Mouse (Mus musculus) thymus, postnatal 25 days (tissue): ENCODE results near the gene Erf.
A peak's percentile ranks its signal among the peaks of the same experiment; 100 is the strongest.

Source experiments
- DNase-seq: peaks from one replicate; pipeline ENCODE4 v3.0.0; 2022

Erf gene

DNA sequence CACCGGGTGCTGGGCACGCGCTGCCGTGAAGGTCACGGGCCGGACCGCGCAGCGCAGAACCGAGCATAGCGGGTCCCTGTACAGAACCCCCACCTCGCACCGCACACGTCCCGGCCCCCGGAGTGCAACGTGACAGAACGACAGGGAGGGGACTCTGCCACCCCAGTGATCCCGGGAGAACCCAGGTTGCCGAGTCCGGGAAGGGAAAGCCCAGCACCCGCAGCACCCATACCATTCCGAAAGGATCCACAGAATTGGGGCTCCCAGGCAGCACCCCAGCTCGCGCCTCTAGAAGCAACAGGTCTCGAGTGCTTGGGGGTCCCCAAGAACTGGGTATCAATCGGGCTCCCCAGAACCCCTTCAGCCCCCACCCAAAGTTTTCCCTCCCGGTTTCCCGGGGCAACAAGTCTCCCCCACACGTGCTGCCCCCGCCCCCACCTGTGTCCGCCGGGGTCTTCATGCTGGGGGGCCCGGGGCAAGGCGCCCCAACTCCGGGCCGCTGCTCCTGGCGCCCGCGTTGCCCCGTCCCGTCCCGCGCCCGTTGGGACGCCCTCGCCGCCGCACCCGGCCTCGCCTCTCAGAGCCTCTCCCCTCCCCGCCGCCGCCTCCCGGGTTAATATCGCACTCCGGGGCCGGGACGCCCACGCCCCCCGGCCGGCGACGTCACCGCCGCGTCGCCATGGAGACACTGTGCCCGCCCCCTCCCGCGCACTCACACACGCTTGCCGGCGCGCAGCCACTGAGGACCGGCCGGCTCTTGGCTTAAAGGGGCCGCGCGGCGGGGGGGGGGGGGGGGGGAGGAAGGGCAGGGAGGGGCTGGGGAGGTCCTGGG, at the start of gene Erf:
Gene Erf (minus strand): TSS at position 621 of the 832 bp plus-strand sequence.
- peak; percentile 95 for DNase-seq

DNA sequence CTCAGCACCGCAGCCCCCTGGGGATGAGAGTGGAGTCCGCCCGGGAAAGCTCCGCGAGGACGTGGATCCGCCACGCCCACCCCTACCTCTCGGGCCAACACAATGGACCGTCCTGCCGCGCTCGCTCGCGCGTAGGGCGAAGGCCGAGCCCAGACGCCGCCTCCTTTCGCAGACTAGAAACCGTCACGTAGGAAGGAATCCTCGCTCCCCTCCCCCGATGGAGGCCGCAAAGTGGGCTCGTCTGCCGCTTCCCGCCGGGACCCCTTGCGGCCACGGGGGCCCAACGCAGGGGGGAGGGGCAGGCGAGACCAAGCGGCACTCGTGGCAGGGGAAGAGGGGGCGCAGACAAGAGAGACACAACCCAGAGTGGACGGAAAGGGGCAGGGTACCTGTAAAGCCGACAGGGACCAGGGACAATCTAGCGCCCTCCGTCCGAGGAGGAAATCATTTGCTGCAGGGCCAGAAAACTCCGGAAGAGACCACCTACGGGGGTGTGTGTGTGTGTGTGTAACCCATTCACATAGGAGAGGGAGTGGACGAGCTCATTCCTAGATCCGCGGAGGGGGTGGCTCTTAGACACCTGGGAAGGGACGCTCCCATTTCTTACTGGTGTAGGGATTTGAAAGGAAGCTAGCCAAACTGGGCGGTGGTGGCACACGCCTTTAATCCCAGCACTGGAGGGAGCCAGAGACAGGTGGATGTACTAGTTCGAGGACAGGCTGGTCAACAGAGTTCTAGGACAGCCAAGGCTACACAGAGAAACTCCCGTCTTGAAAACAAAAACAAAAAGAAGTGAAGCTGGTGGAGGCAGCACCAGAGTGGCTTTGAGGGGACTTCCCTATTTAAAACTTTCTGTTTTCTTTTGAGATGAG, 47.1 kb upstream of the Erf start, which contains the start of gene Pafah1b3:
Gene Pafah1b3 (minus strand): TSS at position 533 of the 872 bp plus-strand sequence.
- DNase-seq, result peak; percentile 89

DNA sequence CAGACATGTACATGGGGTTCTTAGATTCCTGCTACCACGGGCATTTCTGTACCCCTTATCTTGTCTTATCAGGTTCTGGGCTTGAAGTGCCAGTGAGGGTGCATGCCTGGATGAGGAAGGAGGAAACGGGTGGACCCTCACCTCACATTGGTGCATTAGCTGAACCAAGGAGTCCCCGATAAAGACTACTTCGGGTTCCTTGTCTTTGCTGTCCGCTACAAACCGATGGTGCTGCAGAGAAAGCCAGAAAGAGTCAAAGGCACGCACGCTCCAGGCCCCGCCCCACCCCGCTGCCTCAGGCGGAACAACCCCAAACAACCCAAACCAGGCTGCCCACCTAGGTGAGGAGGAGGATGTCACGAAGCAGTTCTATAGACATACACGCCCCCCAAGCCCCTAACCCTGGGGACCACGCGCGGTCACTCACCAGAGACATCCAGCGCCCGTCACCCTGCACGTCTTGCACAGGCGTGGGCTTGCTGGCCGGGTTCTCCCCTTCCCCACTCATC, 46.4 kb upstream of the Erf start:
- DNase-seq, result peak; percentile 65

DNA sequence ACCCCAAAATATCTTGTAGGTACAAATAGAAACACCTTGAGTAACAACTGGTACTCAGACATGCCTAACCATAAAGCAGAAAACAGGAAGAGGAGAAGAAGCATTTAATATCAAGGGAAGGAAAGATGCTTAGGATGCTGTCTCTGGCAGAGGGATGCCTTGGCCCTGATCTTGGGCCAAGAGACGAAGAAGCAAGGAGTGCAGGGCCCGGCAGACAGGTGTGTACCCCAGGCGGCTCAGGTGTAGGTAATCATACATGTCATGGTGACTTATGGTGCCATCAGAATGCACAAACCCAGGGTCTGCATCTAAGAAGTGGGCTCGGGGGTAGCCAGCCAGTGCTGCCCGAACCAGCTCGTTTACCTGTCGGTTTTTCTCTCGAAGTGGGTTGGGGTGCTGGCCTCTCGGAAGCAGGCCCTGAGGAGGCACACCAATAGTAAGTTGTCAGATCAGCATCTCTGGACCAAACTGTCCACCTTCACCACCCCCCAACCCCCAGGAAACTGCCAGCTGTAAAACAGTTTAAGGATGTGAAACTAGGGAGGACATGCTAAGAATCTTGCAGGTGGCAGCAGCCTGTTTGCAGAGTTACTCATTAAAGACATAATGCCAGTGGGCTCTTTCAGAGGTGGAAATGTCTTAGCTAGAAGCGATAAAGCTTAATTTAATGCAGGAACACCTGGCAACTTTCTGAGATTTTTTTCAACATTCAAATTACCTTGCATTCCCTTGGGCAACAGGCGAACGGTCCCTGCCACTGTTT, 44.6 kb upstream of the Erf start:
- DNase-seq, result no peak

DNA sequence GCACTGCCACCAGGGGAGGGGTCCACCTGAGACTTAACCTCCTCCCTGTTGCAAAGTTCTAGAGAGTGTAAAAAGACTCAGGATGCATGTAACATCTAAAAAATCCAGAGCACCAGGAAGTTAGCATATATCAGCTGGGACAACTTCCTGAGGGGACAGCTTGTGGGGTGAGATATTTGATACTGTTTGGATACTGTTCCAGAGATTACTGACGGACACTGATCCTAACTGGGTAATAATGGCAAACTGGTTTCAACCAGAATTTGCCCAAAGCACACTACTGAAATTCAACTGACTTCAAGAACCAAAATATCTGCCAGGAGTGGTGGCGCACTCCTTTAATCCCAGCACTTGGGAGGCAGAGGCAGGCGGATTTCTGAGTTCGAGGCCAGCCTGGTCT, 43.9 kb upstream of the Erf start:
- no peak for DNase-seq

DNA sequence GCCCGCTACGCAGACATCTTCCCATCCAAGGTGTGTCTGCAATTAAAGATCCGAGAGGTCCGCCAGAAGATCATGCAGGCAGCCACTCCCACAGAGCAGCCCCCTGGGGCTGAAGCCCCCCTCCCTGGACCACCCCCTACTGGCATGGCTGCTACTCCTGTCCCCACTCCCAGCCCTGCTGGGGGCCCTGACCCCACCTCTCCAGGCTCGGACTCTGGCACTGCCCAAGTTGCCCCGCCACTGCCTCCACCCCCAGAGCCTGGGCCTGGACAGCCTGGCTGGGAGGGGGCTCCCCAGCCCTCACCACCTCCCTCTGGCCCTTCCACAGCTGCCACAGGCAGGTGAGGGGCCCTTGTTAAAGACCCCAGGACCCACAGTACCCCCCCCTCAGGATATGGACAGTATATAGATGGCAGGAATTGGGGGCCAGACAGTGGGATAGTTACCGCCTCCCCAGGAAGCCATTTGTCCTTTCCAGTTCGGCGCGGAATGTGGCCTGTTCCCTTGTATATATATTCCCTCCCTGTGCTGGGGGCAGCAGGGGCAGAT, 42.7 kb upstream of the Erf start:
- DNase-seq, result no peak

DNA sequence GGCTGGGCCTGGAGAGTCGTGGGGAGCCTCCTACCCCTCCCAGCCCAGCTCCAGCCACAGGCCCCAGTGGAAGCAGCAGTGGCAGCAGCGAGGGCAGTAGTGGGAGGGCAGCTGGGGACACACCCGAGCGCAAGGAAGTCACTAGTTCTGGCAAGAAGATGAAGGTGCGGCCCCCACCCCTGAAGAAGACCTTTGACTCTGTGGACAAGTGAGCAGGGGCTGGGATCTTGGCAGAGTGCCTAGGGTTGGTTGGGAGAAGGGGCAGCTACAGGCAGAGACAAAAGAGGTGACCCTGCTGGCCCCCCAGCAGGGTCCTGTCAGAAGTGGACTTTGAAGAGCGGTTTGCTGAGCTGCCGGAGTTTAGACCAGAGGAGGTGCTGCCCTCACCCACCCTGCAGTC, 41.5 kb upstream of the Erf start:
- DNase-seq, result no peak

DNA sequence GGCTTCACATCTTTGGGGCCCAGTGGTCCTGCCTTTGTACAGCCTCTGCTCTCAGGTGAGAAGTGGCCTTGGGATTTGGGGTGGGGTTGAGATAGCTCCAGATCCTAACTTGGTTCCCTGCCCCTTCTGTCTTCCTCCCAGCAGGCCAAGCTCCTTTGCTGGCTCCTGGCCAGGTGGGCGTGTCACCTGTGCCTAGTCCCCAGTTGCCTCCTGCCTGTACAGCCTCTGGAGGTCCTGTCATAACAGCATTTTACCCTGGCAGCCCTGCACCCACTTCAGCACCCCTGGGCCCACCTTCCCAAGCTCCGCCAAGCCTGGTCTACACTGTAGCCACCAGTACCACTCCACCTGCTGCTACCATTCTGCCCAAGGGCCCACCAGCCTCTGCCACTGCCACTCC, 40.4 kb upstream of the Erf start:
- DNase-seq, result no peak

DNA sequence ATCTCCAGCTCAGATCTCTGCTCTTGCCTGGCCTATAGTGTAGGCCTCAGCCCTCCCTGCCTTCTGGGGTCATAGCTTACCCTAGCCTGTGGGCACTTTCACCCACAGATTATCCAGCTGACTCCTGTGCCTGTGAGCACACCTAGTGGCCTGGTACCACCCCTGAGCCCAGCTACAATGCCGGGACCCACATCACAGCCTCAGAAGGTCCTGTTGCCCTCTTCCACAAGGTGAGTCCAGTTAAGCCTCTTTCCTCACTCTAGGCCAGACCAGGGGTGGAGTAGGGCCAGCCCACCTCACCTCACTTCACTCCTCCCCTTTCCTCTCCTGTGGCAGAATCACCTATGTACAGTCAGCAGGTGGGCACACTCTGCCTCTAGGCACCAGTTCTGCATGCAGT, 39.9 kb upstream of the Erf start:
- DNase-seq, result no peak

DNA sequence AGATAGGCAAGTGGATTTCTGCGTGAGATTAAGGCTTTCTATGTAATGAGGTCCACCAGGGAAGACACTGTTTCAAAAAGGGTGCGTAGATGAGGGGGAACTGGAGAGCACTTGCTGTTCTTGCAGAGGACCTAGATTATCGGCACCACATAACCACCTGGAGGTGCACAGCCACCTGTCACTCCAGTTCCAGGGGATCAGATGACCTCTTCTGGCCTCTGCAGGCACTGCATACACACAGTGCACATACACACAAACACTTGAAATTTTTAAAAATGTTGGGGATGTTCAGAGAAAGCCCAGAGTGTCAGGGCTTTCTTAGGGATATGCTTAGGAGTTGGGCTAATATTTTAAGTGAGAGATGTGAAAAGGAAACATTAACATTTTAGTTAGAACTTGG, 39.4 kb upstream of the Erf start:
- no peak for DNase-seq

DNA sequence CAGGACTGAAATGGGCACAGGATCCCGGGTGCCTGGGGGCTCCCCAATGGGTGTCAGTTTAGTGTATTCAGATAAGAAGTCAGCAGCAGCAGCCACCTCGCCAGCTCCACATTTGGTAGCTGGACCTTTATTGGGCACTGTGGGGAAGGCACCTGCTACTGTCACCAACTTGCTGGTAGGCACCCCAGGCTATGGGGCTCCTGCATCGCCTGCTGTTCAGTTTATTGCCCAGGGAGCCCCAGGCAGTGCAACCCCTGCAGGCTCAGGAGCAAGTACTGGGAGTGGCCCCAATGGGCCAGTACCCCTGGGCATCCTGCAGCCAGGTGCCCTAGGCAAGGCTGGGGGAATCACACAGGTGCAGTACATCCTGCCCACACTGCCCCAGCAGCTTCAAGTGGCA, 38.2 kb upstream of the Erf start:
- DNase-seq, result no peak

DNA sequence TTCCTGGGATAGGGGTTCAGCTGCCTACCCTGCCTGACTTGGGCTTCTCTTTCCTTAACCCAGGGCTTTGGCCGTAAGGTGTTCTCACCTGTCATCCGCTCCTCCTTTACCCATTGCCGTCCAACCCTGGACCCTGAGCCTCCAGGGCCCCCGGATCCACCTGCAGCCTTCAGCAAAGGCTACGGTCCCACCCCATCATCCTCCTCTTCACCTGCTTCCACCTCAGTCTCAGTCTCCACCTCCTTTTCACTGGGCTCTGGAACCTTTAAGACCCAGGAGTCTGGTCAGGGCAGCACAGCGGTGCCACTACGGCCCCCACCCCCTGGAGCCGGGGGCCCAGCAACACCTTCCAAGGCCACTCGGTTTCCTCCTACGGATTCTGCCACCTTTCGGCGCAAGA, 37.5 kb upstream of the Erf start:
- no peak for DNase-seq

DNA sequence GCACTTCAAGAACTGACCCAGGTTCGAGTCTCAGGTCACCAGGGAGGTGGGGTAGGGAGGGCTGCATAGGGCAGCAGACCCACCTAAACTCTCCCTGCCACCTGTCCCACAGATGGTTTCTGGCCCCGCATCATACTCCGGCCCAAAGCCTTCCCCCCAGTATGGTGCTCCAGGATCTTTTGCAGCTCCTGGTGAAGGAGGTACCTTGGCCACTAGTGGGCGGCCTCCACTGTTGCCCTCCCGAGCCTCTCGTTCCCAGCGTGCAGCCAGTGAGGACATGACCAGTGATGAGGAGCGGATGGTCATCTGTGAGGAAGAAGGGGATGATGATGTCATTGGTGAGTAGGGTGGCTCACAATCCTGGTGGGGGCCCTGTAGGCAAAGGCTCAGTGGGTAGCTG, 36.4 kb upstream of the Erf start:
- no peak for DNase-seq

DNA sequence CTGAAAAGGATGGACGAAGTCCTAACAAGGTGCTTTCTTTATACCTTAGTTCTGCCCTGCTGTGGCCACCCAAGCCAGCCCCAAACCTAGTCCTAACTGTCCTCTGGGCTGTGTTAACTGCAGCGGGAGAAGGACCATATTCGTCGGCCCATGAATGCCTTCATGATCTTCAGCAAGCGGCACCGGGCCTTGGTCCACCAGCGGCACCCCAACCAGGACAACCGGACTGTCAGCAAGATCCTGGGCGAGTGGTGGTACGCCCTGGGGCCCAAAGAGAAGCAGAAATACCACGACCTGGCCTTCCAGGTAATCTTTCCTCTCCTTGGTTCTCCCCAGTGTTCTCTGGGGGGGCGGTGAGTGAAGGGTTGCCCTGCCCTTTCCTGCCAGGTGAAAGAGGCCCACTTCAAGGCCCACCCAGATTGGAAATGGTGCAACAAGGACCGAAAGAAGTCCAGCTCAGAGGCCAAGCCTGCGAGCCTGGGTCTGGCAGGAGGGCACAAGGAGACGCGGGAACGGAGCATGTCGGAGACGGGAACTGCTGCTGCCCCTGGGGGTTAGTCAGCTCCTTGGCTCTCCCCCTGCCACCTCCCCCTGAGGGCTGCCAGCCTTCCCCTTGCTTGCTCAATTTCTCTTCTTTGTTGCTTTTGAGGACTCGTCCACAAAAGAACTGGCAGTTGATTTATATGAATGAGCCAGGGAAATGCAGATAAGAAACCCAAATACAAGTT, 35.1 kb upstream of the Erf start:
- DNase-seq, result no peak

DNA sequence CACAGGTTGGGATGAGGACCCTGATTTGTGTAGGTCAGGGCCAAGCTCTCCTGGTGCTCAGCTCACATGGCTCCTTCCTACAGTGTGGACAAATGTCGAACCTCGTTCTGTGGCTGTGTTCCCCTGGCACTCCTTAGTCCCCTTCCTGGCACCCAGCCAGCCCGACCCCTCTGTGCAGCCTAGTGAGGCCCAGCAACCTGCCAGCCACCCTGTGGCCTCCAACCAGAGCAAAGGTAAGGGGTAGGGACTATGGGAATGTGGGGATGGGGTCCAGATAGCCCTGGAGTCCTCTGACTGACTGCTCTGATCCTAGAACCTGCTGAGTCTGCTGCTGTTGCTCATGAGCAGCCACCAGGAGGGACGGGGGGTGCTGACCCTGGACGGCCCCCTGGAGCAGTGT, 34.2 kb upstream of the Erf start:
- DNase-seq, result no peak

DNA sequence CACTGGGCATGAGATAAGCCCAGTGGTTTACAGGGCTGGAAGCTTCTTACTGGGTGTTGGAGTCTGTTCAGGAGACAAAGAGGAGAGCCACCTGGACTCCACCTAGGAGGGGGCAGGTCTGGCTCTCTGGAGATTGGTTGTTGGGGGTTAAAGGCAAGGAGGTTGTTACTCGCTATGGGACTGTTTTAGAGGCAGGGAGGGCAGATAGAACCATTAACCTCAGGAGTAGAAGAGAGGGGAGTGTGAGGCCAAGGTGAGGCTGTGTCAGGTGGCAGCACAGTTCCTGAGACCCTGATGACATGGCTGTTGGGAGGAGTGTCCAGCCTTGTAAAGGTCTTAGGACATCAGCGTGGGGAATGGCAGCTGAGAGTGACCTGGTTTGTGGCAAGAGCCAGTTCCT, 33.6 kb upstream of the Erf start:
- DNase-seq, result no peak

DNA sequence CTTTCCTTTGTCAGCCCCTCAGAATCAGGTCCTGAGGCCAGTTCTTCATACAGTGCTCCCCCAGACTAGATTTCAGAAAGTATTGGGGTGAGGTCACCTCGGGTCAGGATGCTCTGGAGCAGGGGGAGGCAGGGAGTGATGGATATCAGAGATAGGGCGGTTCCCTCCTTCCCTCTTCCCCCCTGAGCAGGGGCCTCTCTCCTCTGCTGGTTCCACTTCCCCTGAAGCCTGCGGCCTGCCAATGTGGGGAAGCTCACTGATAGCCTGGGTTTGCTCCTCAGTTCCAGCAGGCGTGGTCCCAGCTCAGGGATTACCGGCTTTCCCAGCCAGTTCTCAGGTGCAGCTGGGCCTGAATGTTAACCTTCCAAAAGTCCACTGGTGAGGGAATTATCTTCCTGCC, 33.1 kb upstream of the Erf start:
- DNase-seq, result no peak

DNA sequence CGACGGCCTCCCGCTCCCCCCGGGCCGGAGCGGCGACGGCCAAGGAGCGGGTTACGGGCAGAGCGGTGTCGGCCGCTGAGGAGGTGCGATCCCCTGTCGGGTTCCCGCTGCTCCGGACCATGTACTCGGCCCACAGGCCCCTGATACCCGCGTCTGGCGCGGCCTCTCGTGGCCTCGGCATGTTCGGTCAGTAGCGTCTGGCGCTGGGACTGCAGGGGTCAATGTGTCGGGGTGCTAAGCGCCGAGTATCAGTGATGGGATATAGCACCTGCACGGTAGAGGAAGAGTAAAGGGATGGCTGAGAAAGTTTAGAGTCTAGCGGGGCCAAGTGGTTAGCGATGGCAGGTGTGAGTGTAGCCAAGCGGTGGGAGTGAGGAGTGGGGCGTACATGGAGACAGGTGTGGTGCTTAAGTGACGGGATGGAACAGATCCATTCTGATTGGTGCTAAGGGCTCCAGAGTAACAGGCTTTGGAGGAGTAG, 32.2 kb upstream of the Erf start:
- peak; percentile 51 for DNase-seq

DNA sequence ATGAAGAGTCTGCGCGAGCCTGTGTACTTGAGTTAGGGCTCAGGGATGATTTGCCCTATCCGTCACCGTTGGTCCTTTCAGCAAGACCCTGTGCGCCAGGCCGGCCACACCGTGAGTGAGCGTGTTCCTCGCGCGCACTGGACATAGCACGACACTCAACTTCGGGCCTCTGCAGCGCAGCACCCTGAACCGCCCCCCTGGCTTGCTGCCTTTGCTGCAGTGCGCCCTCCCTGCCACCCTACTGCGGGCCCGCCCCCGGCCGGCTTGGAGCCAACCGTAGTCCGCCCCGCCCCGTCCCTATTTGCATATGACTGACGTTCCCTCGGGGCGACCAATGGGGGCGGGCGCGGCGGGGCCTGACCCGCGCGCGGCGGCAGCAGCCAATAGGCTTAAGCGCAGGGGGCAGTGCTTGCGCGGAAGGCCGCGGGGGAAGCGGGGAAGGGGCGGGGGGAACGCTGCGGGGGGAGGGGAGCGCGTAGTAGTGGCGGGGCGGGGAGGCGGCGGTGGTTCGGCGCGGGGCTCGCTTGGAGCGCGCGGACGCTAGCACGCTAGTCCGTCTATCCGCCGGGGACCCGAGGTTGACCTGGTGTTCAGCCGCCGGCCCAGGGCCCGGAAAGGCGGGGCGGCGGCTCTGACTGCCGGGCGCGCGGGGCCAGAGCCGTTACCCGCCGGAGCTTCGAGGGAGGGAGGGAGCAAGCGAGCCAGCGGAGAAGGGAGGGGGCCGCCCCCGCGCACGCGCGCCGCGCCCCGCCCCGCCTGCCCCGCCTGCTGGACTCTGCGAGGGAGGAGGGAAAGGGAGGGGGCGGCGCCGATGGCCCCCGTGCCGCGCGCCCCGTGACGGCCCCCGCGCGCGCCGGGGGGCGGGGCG, 31.4 kb upstream of the Erf start:
- DNase-seq, result peak; percentile 98

DNA sequence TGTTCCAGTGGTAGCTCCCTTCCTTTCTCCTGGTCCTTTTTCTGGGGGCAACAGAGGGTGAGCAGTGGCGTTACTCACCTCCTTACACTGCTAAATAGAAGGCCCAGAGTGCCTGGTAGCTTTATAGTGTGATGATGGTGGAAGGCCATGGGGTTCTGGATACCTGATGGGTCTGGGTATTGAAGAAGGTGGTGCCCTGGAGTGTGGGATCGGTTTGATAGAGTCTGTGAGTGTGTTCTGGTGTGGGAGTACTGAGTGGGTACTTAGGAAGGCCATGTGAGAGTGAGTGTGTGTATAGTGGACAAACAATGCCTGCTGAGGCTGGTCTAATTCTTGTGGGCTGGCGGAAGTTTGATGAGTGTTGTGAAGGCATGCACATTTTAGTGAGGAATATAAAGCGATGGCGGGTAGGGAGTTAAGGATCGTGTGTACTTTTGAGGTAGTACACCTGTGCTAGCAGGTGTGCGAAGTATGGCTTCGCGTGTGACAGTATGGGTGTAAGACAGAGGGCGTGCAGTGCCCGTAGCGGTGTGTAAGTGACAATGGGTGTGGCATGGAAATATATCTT, 30.7 kb upstream of the Erf start:
- DNase-seq, result no peak
